28 mouse cellular contexts compared by ENCODE assay signal in genomic region chr10:4777996-4778395, GRCm38 (mm10).
A peak's percentile ranks its signal among the peaks of the same experiment; 100 is the strongest.
DNase-seq lines count a peak whose midpoint lies in the region; ATAC-seq and TF ChIP-seq lines count a peak whose summit lies in the region.
"Had no signal": no experiment of that assay in that cellular context is flagged by ENCODE, and none has a peak within 500 bp of the region (broad histone marks: within the 10 kb centered on the region; RNA-seq: fewer than 3 reads in every experiment).

No protein-coding gene starts in this region.

- H3K79me2 ChIP-seq in MEL (ENCODE audit: control insufficient read depth, insufficient read depth, low read length, poor library complexity): no peaks in the 10 kb centered on the region

- 73% methylated on average over 3 of the region's 3 CpGs for whole genome bisulfite sequencing in hindbrain, postnatal 0 days

- H3K9ac ChIP-seq in MEL (ENCODE audit: control insufficient read depth, low read depth, low read length, poor library complexity, severe bottlenecking): no peak overlapping the region
- H3K9ac ChIP-seq in hindbrain, postnatal 0 days (replicated peaks; ENCODE audit: low read length): no peak overlapping the region
- H3K9ac ChIP-seq: embryonic facial prominence, embryonic 13.5 days; embryonic facial prominence, embryonic 15.5 days; forebrain, embryonic 12.5 days had no signal

- no peaks in the 10 kb centered on the region for H3K27me3 ChIP-seq in MEL (ENCODE audit: control insufficient read depth in 1 of 2, insufficient read depth in 2 of 2, low read length in 2 of 2)
- H3K27me3 ChIP-seq in hindbrain, postnatal 0 days (ENCODE audit: insufficient read depth, low read length): no peaks in the 10 kb centered on the region
- H3K27me3 ChIP-seq: CH12.LX; embryonic facial prominence, embryonic 13.5 days; embryonic facial prominence, embryonic 15.5 days; forebrain, embryonic 12.5 days had no signal

- no peak for TF ChIP-seq POLR2A in MEL (IDR thresholded peaks at IDR 0.05; ENCODE audit: control insufficient read depth in 1 of 2, insufficient read depth in 1 of 2, low read depth in 1 of 2, low read length in 2 of 2, poor library complexity in 1 of 2)

- peak; percentile 86 for DNase-seq in heart, adult 11 months
- no peak for DNase-seq in heart, postnatal 14 days
- DNase-seq in MEL (ENCODE audit: low read depth, low spot score): peak; percentile 45
- DNase-seq in adrenal gland, postnatal 10 days: no peak
- no peak for DNase-seq in hindbrain, postnatal 0 days (ENCODE audit: low spot score)
- no peak for DNase-seq in right cerebral cortex, postnatal 36 days (ENCODE audit: low spot score in 2 of 2)
- DNase-seq: adrenal gland, adult 2 months; adrenal gland, postnatal 14 days; adrenal gland, postnatal 36 days; B cell, adult 2 months; cerebellum, adult 11-12 months; cerebellum, adult 2 months; cerebellum, adult 9-10 months; cerebellum, postnatal 10 days; cerebellum, postnatal 25 days; embryo, embryonic 11 days had no signal

- TF ChIP-seq CTCF in MEL (IDR thresholded peaks at IDR 0.05 in 2 of 3, conservative IDR thresholded peaks at IDR 0.05 in 1 of 3; ENCODE audit: control insufficient read depth in 1 of 3, insufficient read depth in 1 of 3, low read depth in 2 of 3, low read length in 3 of 3, poor library complexity in 1 of 3, severe bottlenecking in 1 of 3): no peak
- no peak for TF ChIP-seq CTCF in hindbrain, postnatal 0 days (IDR thresholded peaks at IDR 0.05; ENCODE audit: low read depth)

- no peaks in the 10 kb centered on the region for H3K9me3 ChIP-seq in MEL (replicated peaks; ENCODE audit: insufficient read depth, low read length)
- no peaks in the 10 kb centered on the region for H3K9me3 ChIP-seq in hindbrain, postnatal 0 days (ENCODE audit: low read length)
- H3K9me3 ChIP-seq: embryonic facial prominence, embryonic 13.5 days; embryonic facial prominence, embryonic 15.5 days; forebrain, embryonic 10.5 days; forebrain, embryonic 12.5 days; G1E had no signal

- peak; percentile 69; a peak in 3 of 4 replicates for TF ChIP-seq EP300 in MEL (IDR thresholded peaks at IDR 0.05; ENCODE audit: low read depth in 1 of 2, low read length in 2 of 2)

- ATAC-seq in common myeloid progenitor, adult 5-6 weeks (replicated peaks; ENCODE audit: low read depth, poor library complexity, severe bottlenecking): peak; percentile 45; the same call in 1 of the 2 replicates
- peak; percentile 80 for ATAC-seq in megakaryocyte, adult 5-6 weeks (ENCODE audit: poor library complexity, severe bottlenecking)
- no peak for ATAC-seq in hindbrain, postnatal 0 days
- ATAC-seq: CD4-positive, CD25-positive, alpha-beta regulatory T cell, adult 4 months; forebrain, embryonic 14.5 days; forebrain, embryonic 16.5 days had no signal

- peaks cover 0 to 47% of the 10 kb centered on the region in 2 experiments; a peak in 2 of 4 replicates for H3K36me3 ChIP-seq in MEL (ENCODE audit: control insufficient read depth in 1 of 2, insufficient read depth in 2 of 2, low read length in 2 of 2)
- no peaks in the 10 kb centered on the region for H3K36me3 ChIP-seq in hindbrain, postnatal 0 days (ENCODE audit: insufficient read depth, low read length)
- H3K36me3 ChIP-seq: embryonic facial prominence, embryonic 13.5 days; embryonic facial prominence, embryonic 15.5 days; forebrain, embryonic 10.5 days; forebrain, embryonic 12.5 days; G1E had no signal

- no peak overlapping the region for H3K4me2 ChIP-seq in hindbrain, postnatal 0 days (ENCODE audit: low read depth, low read length)
- H3K4me2 ChIP-seq: embryonic facial prominence, embryonic 13.5 days; embryonic facial prominence, embryonic 15.5 days; forebrain, embryonic 12.5 days had no signal

- intact Hi-C loops in heart, postnatal 14 days (cut with DNase I): no loop called here

- H3K27ac ChIP-seq in MEL (ENCODE audit: control insufficient read depth, low read depth, low read length): no peak overlapping the region
- H3K27ac ChIP-seq in hindbrain, postnatal 0 days: no peak overlapping the region
- H3K27ac ChIP-seq: embryonic facial prominence, embryonic 13.5 days; embryonic facial prominence, embryonic 15.5 days; forebrain, embryonic 10.5 days; forebrain, embryonic 12.5 days had no signal

- TF ChIP-seq RAD21 in MEL (IDR thresholded peaks at IDR 0.05; ENCODE audit: low read depth, low read length): no peak

- peaks cover 32 to 46% of the 10 kb centered on the region in 2 experiments for H3K4me1 ChIP-seq in MEL (ENCODE audit: control insufficient read depth in 1 of 2, insufficient read depth in 2 of 2, low read length in 2 of 2)
- H3K4me1 ChIP-seq in hindbrain, postnatal 0 days (ENCODE audit: insufficient read depth, low read length): no peaks in the 10 kb centered on the region
- H3K4me1 ChIP-seq: embryonic facial prominence, embryonic 13.5 days; embryonic facial prominence, embryonic 15.5 days; forebrain, embryonic 10.5 days; forebrain, embryonic 12.5 days had no signal

- H3K4me3 ChIP-seq in MEL (ENCODE audit: control insufficient read depth in 1 of 2, insufficient read depth in 1 of 2, low read depth in 2 of 2, low read length in 2 of 2): no peak overlapping the region
- no peak overlapping the region for H3K4me3 ChIP-seq in hindbrain, postnatal 0 days (ENCODE audit: low read length)
- H3K4me3 ChIP-seq: embryonic facial prominence, embryonic 13.5 days; embryonic facial prominence, embryonic 15.5 days; erythroblast, embryonic 14.5 days; forebrain, embryonic 10.5 days; forebrain, embryonic 12.5 days had no signal

TF ChIP-seq in MEL, 35 proteins besides CTCF, POLR2A, EP300 and RAD21:
- TF ChIP-seq KAT2A (conservative IDR thresholded peaks at IDR 0.05; ENCODE audit: low read depth, low read length) (no peak), ELF1 (IDR thresholded peaks at IDR 0.05; ENCODE audit: low read depth, low read length) (0 out of 2 replicates have a peak, but pooled peaks have one; percentile 10), RCOR1 (IDR thresholded peaks at IDR 0.05; ENCODE audit: low read depth, low read length) (peak; percentile 56), GATA1 (IDR thresholded peaks at IDR 0.05; ENCODE audit: low read depth, low read length) (peak; percentile 65)
TF ChIP-seq in MEL: peak in this region for 3.

Comparison
In these comparisons a context has a peak if more than half of its experiments do, and no peak if none do; other contexts are left out.
1. DNase-seq: peak in heart, adult 11 months (single experiment) and MEL (single experiment); none in heart, postnatal 14 days (0 of 2), adrenal gland, postnatal 10 days (single experiment), hindbrain, postnatal 0 days (single experiment) and right cerebral cortex, postnatal 36 days (0 of 2).